Mouse (Mus musculus) A20 (cell line): ENCODE data around the gene Trpm4.
"Not testable (repeated sequence)": the region's sequence is repeated elsewhere in the genome, so short reads cannot be mapped to it uniquely, and the experiment has no call there.

ENCODE experiments used
- DNase-seq: peaks from one replicate; pipeline ENCODE4 v3.0.0-alpha.2; 2011; ENCODE audit warnings: low read depth, low spot score

The Trpm4 gene

GRCm38 (mm10) chr7:45255822-45256221 is 77.8 kb downstream of the Trpm4 start:
- not testable (repeated sequence) for DNase-seq

GRCm38 (mm10) chr7:45253806-45254205 is 79.8 kb downstream of the Trpm4 start:
- DNase-seq = no peak
